Mouse (Mus musculus) right cerebral cortex, postnatal 14 days (tissue): Measurements from ENCODE around the gene Hoxd12.

Experiments used
- DNase-seq: peaks from one replicate; pipeline ENCODE4 v3.0.0; 2022

Gene Hoxd12

DNA sequence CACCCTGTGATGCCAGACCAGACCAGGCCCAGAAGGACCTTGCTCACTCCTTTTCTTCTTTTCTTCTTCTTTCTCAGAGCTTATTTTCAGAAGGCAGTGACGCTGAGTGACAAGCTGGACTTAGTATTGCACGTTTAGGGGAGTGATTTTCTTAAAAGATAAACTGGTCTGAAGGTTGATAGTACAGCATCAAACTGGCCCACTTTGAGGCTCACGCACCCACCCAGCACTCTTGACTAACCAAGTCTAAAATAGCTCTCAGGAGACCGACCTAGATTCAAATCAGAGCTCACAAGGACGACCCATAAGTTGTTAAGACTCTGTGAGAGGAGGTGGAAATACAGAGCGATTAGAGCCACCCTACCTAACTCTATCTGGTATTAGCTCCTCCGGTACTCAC is 8.4 kb upstream of the Hoxd12 start:
- no peak for DNase-seq

DNA sequence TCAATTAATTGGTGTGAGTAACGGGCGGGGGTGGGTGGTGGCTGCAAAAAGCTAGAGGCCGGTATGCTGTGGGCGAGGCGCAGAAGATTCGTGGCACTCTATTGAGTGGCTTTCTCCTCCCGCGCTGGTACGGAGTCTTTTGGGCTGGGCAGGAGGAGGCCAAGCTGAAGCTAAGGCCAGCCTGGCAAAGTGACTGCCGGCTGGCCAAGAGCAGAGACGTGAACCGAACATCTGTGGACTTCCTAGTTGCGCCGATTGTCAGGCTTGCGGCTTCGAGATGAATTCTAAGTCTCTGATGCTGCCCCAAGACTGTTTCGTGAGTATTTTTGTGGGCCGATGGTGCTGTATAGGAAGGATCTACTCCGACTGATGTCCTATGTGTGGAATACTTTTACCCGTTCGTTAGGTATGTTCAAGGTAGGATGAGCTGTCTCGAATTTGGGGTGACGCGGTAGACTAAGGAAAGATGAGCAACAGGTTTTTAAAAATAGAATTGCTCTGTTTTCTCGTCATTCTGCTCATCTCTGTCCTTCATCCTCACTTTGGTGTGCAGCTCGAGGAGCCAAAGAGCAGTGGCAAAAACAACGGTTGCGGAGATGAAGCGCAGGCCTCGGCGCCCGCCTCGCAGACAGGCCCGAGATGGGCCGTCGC is 7.5 kb upstream of the Hoxd12 start:
- no peak for DNase-seq

DNA sequence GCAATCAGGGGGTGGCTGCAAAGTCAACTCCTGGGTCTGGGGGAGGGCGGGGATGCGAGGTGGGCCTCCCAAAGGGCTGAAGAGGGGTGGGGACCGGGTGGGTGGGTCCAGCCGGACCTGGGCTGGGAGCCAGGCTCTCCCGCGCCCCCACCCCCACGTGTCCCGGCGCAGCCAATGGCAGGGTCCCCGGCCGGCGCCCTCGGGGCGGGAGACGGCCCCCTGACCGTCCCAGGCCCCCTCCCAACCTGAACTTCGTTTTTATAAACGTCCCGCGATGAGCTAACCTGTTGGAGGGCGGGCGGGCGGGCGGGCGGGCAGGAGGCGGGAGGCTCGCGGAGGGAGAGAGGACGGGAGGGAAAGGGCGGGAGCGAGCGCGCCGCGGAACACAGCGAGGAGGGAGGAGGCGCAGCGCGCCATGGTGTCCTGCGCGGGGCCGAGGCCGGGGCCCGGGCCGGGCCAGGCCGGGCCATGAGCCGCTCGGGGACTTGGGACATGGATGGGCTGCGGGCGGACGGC is 6.9 kb upstream of the Hoxd12 start, which contains the start of gene Hoxd13:
TSS of gene Hoxd13 (plus strand) at position 469 of the 516 bp plus-strand sequence.
- no peak for DNase-seq

DNA sequence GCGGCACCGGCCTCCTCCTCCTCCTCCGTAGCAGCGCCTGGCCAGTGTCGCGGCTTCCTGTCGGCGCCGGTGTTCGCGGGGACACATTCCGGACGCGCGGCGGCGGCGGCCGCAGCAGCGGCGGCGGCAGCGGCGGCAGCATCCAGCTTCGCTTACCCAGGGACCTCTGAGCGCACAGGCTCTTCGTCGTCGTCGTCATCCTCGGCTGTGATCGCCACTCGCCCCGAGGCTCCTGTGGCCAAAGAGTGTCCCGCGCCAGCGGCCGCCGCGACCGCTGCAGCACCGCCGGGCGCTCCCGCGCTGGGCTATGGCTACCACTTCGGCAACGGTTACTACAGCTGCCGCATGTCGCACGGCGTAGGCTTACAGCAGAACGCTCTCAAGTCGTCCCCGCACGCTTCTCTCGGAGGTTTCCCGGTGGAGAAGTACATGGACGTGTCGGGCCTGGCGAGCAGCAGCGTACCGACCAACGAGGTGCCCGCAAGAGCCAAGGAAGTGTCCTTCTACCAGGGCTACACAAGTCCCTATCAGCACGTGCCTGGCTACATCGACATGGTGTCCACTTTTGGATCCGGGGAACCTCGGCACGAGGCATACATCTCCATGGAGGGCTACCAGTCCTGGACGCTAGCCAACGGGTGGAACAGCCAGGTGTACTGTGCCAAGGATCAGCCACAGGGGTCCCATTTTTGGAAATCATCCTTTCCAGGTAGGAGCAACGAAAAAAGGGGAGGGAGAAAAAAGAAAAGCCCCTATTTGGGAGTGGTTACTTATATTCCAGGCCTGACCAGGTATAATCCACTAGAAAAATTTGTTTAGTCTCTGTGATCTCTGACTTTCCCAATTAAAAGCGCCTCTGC is 6.2 kb upstream of the Hoxd12 start:
- DNase-seq: no peak

DNA sequence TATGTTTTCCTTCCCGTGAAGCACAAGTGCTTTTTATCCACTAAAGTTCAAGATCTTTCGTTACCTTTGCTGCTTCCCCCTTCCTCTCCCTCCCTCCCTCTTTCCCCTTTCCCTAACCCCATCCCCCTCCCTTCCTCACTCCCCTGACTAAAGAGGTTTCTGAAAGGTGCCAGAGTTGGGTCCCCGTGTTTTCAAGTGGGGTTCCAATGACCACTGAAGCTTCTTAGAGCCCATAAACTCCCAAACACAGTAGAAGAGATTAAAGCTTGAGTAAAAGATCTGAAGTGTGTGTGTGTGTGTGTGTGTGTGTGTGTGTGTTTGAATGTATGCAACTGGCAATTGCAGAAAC is 5.6 kb upstream of the Hoxd12 start:
- DNase-seq: no peak

DNA sequence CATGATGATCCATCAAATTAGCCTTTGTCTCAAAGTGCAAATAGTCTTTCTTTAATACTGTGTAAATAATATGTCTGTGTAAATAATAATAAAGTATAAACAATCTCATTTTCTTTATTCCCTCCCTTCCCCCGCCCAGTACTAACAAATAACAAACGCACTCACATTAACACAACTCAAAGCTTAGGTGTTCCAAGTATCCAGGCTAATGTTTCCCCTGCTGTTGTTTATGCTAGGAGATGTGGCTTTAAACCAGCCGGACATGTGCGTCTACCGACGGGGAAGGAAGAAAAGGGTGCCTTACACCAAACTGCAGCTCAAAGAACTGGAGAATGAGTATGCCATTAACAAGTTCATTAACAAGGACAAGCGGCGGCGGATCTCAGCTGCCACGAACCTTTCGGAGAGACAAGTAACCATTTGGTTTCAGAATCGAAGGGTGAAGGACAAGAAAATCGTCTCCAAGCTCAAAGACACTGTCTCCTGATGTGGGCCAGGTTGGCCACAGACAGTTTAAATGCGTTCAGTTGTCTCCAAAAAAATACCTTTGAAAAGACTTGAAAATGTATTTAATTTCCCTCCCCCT is 5.1 kb upstream of the Hoxd12 start:
- DNase-seq: no peak

DNA sequence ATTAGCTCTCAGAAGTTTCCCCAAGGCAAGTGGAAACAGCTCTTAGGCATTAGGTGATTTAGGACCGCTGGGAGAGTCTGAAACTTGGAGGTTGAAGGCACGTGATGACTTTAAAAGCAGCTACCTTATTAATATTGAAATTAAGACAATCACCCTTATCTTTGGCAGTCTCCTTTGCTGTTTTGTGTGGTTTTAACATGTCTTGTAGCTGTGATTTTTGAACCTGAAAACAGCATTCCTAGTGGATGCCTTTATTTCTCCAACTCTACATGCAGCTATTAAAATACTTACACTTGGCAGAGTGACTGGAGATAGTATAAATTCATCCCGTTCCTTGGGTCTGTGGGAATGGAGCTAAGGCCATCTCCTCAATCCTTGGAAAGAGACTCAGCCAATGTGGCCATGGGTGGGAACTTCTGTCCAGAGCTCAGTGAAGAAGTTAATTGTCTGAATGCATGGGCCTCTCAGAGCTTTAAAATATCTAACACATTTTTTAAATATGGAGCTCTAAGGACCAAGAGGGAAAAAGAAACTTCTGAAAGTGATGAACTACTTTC is 4.1 kb upstream of the Hoxd12 start:
- DNase-seq: no peak

DNA sequence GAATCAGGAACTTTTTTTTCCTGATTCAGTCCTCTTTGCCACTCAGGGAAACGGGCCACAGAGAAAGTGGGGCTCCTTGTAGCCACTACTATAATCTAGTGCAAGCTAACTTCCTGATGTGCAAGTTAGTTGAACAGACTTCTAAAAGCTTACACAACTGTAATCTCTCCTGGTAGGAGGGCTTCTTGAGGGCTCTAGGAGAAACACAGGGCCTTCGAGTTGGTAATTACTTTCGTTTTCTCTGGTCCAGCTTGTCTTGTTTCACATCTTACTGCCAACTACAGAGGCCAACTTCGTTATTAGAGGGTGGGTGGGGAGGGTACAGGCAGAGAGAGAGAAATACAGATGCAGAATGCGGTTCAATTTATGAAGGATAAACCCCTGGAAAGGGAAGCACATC is 3.0 kb upstream of the Hoxd12 start:
- DNase-seq: no peak

DNA sequence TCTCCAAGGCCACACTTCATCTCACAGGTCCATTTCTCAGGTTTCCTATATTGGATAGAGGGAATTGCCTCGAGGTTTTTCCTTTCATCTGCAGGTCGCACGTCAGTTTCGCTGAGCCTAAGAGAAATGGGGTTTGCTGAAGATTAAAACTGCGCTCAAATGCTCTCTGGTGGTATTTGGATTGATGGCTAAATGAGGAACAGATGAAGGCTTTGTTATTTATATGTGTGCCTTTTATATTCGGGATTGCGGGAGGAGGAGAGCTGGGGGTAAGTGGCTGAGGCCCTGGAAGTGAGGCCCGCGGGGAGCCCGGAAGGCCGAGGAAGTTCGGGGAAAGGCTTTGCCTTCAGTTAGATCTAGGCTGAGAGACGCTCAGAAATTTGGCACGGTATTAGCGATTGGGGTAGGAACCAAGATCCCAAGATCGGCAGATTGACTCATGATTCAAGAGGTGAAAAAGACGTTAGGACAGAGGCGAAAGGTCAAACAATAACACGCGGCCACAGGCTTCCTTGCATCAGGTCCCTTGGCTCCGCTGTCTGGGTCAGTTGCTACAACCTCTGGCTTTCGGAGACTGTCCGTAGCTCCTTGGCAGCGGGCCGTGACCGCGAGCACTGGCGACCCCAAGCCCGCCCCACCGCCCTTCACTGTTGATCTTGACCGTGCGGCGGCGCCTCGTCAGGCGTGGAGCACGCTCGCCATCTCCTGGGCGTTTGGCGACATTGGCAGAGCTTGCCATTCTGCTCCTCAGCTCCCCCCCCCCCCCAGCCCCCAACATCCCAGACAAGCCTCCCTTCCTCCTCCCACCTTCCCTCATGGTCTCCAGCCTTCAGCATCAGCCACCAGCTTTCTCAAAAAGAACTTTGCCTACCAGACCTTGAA is 2.1 kb upstream of the Hoxd12 start:
- peak; percentile 39 for DNase-seq

DNA sequence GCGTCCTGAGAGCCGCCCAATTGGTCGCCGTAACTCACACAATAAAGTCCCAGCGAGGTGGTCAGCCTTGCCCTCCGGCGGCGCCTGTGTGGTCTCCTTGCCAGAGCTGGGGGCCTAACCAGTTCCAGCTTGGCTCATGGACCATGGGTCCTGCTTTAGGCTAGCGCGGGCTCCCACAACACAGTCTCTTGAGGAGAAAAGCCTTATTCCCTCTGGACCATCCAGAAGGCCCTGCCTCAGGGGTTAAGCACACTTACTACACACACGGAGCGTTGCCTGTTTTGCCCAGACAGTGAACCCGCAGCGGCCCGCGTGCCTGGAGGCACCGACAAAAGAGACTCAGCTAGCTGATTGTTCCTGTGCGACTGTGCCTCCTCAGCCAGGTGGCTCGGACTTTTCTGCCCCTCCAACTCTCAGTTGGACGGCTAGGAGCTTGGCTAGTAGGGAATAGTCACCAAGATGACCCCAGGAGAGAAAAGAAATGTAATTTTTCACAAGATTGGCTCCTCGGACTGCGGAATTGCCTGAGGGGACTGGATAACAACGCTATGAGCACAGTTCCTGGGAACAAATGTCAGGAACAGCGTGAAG is 883 bp upstream of the Hoxd12 start:
- DNase-seq: no peak

DNA sequence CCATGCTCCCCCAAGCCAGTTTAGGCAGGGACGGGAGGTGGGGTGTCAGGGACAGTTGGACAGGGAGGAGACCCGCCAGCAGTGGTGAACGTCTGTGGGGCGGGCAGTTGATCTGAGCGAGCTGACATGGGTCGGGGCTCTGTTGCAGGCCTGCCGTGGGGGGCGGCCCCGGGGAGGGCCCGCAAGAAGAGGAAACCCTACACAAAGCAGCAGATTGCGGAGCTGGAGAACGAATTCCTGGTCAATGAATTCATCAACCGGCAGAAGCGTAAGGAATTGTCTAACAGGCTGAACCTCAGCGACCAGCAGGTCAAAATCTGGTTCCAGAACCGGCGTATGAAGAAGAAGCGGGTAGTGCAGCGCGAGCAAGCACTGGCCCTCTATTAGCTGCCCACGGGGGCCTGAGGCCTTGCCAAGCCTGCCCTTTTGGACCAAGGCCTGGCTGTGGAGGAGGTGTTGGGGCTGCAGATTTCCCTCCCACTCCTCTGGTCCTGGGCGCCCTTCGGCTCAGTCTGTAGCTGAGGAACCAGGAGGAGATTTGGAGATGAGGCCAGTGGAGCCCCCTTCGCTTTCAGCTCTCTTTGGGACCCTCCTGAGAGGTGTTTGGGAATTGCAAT is 961 bp downstream of the Hoxd12 start:
- no peak for DNase-seq

DNA sequence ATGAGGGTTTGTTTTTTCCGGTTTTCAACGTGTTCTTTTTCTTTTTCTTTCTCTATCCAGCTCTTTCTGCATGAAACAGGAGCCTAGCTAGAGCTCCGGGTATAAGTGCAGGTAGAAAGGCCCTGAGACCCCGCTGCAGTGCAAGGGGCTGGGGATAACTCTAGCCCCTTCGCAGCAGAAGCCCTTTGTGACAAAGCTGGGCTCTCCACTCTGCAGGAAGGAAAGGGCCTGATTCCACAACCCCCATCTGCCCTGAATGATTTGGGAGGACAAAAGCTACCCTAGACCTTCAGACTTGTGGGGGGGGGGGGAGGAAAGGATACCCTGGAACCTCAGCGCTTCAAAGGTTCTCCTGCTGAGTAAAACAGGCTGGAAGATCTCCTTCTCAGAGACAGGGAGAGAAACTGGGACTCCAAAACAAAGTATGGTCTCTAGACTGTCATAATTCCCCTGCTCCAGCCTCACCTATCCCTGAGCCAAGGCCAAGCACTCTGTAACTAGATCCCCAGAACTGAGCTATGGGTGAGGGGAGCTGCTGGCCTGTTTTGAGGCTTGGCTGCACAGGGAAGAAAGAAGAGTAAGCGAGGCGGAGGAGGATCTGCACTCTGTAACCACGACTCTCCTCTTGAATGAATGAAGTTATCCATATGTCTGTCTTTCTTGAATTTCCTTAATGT is 1.7 kb downstream of the Hoxd12 start:
- no peak for DNase-seq

DNA sequence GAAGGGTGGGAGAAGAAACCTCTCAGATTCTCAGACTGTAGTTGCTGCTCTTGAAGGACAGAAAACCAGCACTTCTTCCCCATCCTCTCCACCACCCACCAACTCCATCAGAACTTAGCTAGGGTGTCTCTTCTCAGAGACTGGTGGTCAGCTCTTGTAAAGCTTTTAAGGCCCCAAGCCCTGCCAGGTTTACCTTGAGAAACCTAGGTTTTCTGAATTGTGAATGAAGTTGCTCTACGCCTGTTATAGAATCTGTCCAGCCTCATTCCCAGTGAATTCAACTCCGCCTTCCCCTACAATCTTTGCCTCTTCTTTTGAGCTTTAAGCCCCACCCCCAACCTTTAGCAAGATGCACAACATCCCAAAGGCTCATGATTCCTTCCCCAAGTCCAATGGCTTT is 2.3 kb downstream of the Hoxd12 start:
- no peak for DNase-seq

DNA sequence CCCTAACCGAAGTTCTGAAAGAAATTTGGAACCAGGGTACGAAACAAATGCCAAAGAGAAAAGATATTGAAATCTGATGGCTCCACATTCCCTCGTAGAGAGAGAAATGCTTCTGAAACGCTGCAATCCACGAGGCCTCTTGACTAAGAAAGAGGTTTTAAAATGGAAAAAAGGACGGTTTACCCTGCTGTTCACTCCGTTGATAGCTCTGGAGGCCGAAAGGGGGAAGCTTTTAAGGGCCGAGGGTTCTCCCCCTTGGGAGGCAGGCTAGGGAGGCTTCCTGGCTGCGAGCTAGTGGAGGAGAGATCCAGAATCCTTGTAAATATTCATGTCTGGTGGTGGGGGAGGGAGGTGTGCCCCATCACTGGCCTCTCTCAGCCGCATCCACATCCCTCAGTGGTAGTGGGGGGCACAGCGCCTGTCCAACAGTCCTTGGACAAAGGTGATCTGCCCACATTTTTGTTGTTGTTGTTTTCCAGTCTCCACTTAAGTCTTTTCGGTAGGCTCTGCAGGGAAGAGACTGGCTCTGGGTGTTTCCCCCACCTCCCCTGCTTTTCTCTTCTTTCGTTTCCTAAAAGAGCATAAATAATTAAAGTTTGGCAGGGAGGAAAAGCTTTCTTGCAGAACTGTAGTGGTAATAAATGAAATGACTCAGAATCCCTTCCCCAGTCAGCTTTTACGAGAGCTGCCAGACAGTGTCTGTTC is 4.2 kb downstream of the Hoxd12 start, which contains the start of gene Hoxd11:
TSS of gene Hoxd11 (plus strand) at position 667 of the 705 bp plus-strand sequence.
- DNase-seq: no peak

DNA sequence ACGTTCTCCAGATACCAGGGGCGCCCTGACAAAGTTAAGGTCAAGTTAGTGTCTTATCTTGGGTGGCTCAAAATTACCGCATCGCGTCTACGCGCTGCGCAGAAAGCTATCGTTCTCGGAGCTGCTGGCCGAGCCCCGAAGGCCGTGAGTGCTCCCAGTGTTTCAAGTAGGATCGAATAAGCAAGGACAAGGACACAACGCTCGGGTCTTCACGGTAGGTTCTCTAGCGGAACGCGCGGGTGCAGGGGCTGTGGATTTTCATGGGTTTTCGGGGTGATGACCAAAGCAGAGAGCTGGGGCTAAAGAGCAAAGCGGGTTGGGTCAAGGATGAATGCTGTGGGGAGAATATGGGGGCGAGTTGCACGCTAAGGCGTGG is 4.8 kb downstream of the Hoxd12 start:
- DNase-seq: no peak

DNA sequence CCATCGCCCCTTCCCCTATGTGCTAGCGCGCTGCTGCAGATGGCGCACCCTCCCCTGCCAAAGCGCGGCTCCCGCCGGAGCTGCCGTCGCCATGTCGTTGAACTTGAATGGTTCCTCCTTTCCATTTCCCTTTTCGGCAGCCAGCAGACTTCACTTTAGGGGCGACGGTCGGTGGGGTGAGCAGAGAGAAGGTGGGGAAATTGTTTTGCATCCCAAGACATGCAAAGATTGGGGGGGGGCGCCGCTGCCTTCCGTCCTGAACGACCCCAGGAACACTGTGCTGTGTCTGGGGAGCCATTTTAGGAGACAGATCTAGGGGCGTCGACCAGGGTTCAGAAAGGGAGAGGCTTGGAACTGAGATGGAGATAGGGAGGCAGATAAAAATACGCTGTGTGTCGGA is 5.2 kb downstream of the Hoxd12 start:
- no peak for DNase-seq

DNA sequence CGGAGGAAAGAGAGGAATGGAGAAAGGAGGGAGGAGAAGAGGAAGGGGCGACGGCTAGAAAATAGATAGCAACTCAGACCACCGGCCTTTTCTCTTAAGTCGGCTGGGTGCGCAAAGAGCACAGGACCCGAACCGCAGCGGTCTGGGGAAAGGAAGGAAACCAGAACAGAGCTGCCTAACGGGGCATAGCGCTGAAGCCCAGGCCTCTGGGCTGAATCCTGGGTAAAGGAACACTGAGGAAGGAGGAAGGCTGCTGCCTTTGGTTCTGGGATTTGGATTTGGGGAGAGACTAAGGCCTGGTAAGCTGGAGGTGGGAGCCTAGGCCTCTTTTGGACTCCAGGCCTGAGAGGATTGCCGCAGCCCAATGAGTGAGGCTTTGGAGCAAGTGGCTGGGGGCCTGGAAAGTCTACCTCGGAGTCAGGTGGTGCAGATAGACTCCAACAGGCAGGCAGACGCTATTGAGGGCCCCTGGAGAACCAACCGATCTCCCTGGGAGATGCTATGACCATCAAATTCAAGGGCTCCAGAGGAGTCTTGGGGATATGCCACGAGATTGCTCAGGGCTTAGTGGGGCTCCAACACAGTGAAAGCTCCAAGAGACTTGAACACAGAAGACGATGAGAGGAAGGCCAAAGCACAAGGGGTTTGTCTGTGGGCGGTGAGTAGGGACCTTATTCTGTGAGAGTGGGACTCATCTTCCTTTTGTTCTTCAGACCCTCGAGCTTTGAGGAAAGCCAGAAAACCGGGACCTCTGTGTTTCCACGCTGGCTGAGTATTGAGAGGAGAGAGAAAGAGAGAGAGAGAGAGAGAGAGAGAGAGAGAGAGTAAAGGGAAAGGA is 6.0 kb downstream of the Hoxd12 start:
- no peak for DNase-seq

DNA sequence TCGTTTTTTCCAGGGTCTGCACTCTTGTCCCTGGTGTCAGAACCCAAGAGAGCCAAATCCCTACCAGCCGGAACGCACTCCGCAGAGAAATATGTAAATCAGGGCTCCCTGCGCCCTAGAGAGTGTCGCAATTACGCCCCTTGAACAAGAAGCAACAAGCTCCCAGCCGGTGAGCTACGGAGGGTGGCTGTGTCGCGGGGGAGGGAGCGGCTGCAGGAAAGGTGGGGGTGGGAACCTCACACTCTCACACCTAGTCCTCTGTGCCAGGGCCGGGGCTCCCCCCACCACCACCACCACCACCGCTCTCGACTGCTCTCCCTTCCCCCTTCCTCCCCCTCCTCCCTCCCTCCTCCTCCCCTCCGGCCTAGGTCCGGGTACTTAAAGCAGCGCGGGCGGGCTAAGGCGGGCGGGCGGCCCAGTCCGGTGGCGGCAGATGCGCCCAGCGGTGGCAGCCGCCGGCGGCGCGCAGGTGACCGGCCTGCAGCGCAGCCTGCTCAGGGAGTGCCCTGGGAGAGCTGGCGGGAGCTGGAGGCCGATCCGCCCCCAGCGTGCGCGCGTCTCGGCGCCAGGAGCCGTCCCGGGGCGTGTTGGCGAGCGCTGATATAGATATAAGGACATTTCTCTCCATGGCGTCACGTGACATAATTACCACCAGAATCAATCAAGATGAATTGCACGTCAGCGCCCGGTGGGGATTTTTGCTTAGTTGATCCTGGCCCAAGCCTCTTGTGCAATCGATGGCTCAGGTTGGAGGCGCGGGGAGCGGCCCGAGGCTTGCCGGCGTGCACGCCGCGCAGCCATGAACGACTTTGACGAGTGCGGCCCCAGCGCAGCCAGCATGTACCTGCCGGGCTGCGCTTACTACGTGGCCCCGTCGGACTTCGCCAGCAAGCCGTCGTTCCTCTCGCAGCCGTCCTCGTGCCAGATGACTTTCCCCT is 7.0 kb downstream of the Hoxd12 start:
- no peak for DNase-seq
